Mouse (Mus musculus) macrophage (primary cell): ENCODE results near the gene Gm29582. TPM values are rescaled to one million over a fixed set of nuclear protein-coding genes. Genes with fewer than 3 reads are reported as not detected.
"Not testable (repeated sequence)": the region's sequence is repeated elsewhere in the genome, so short reads cannot be mapped to it uniquely, and the experiment has no call there.

Source experiments
- H3K27ac ChIP-seq: fragments of 350-480 bp; formaldehyde crosslinking; 2 replicates; pipeline ENCODE4 v1.9.0; 2021
- H3K36me3 ChIP-seq: fragments of 350-480 bp; formaldehyde crosslinking; 2 replicates; pipeline ENCODE4 v1.9.0; 2021; ENCODE audit errors: inconsistent target
- H3K4me3 ChIP-seq: fragments of 350-480 bp; formaldehyde crosslinking; 2 replicates; pipeline ENCODE4 v1.9.0; 2021; ENCODE audit errors: inconsistent target
- H3K79me2 ChIP-seq: fragments of 350-480 bp; formaldehyde crosslinking; 2 replicates; pipeline ENCODE4 v1.9.0; 2021; ENCODE audit errors: inconsistent target
- WGBS: methylation state at CpG from one replicate; pipeline ENCODE4 v1.1.7; 2026; ENCODE audit warnings: inconsistent platforms; ENCODE audit not compliant: missing documents; 5-methylcytosine and 5-hydroxymethylcytosine counted together
- polyA plus RNA-seq: library from polyadenylated mRNA; stranded (reverse); fragments of 250-400 nt; gene quantifications from 3 replicates; pipeline ENCODE4 v1.2.4, GENCODE M21; 2018; ENCODE audit warnings: inconsistent platforms
- total RNA-seq, 78 experiments: library from RNA; depleted of rRNA; stranded (reverse); fragments of 250-400 nt; gene quantifications; 1 replicate in 9 of 78; 2 replicates in 24 of 78; 3 replicates in 43 of 78; 4 replicates in 2 of 78; pipeline ENCODE4 v1.2.4; 2018; ENCODE audit warnings: inconsistent platforms in 56 of 78

Gm29582 gene
- total RNA-seq (2018; cell fraction: chromatin; rRNA removed): not detected
- total RNA-seq (2018; cell fraction: cytosol; rRNA removed): not detected
- not detected for total RNA-seq (2018; cell fraction: nucleus; rRNA removed)
- not detected in 3 replicates for polyA plus RNA-seq

DNA sequence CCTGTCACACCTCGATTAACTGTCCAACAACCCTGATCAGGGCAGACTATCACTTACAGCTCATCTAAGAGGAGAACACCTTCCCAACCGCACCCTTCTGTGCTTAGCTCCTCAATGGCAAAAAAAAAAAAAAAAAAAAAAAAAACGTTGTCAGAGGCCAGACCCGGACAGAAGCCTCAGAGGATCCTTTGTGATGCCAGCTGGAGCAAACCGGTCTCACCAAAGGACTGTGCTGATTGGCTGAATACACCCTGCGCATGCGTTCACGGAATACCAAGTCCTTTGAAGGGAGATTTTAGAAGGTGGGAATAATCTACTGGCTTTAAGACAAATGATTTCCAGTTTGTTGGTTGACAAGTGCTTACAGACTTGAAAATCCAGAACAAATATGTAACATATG is at the start of gene Gm29582:
Gene Gm29582 (minus strand): TSS at position 101 of the 400 bp plus-strand sequence.
- H3K4me3 ChIP-seq, H3K79me2 ChIP-seq, H3K36me3 ChIP-seq, H3K27ac ChIP-seq: not testable (repeated sequence)
- WGBS: no CpG with 5 or more reads among the region's 8 CpGs
